Mouse (Mus musculus) adrenal gland, adult 8-10 months (tissue): ENCODE results near the gene Atf6. TPM values are rescaled to one million over a fixed set of nuclear protein-coding genes. Genes with fewer than 3 reads are reported as not detected.

Experiments used
- DNase-seq: peaks from one replicate; pipeline ENCODE4 v3.0.0; 2022
- total RNA-seq, 4 experiments: library from RNA; stranded (reverse); gene quantifications; 2 replicates each; pipeline ENCODE4 v1.2.4; 2022

The Atf6 gene
- total RNA-seq, 4 experiments from 2014 or later = 39.7 to 46.8 (median 43.5) TPM

GRCm38 (mm10) chr1:170656518-170657227 lies 210.9 kb downstream of the Atf6 start:
- no peak for DNase-seq

- DNase-seq = no peak
Observed at GRCm38 (mm10) chr1:170655280-170655917, 212.2 kb downstream of the Atf6 start.

Other genes with a start within 250 kb of the Atf6 start
- gene Olfml2b, start 223.2 kb downstream of the Atf6 start, total RNA-seq = 1 to 10 TPM; 3.3 to 5.9 (median 4.6) TPM
- 1 to 10 TPM; 1.0 to 2.7 (median 1.8) TPM for gene Gm26620, start 17.3 kb upstream of the Atf6 start, total RNA-seq
- 10 to 100 TPM; 20.7 to 34.0 (median 24.7) TPM for gene Dusp12, start 17.8 kb upstream of the Atf6 start, total RNA-seq
- gene Fcrlb, start 45.2 kb upstream of the Atf6 start, total RNA-seq = not detected
- gene Fcrla, start 59.8 kb upstream of the Atf6 start, total RNA-seq = under 1 TPM; 0.21 to 0.81 (median 0.59) TPM
- gene Fcgr2b, start 108.8 kb upstream of the Atf6 start, total RNA-seq = 10 to 100 TPM in 3 of 4 experiments, 1 to 10 TPM in 1; 6.4 to 15.5 (median 12.2) TPM
- 1 to 10 TPM; 4.1 to 7.5 (median 6.1) TPM for gene Fcgr4, start 151.1 kb upstream of the Atf6 start, total RNA-seq
- 10 to 100 TPM; 11.4 to 29.7 (median 23.1) TPM for gene Fcgr3, start 197.2 kb upstream of the Atf6 start, total RNA-seq
- gene Cfap126, start 246.1 kb upstream of the Atf6 start, total RNA-seq = 1 to 10 TPM; 1.3 to 4.1 (median 3.1) TPM